8 mouse cellular contexts compared by ENCODE assay signal in genomic region chr2:145588009-145588737, GRCm38 (mm10).
DNase-seq lines count a peak whose midpoint lies in the region; ATAC-seq and TF ChIP-seq lines count a peak whose summit lies in the region.

No protein-coding gene starts in this region.

- H3K9me3 ChIP-seq in heart, embryonic 11.5 days (replicated peaks; ENCODE audit: control insufficient read depth, low read length): no peaks in the 10 kb centered on the region
- no peaks in the 10 kb centered on the region for H3K9me3 ChIP-seq in hindbrain, embryonic 14.5 days (ENCODE audit: control insufficient read depth, low read length)

- H3K27me3 ChIP-seq in heart, adult 2 months (ENCODE audit: control insufficient read depth, insufficient read depth, low read length): no peaks in the 10 kb centered on the region
- H3K27me3 ChIP-seq in heart, embryonic 11.5 days (ENCODE audit: control insufficient read depth, insufficient read depth, low read length): no peaks in the 10 kb centered on the region
- no peaks in the 10 kb centered on the region for H3K27me3 ChIP-seq in hindbrain, embryonic 14.5 days (ENCODE audit: control insufficient read depth, insufficient read depth, low read length)

- peak; percentile 96 for TF ChIP-seq CTCF in heart, adult 2 months (IDR thresholded peaks at IDR 0.05)

- ATAC-seq in heart, embryonic 11.5 days (replicated peaks; ENCODE audit: insufficient number of reproducible peaks, low FRiP score, low TSS enrichment): no peak
- peak; percentile 90 for ATAC-seq in hindbrain, embryonic 14.5 days (ENCODE audit: low FRiP score)

- DNase-seq in heart, adult 2 months: peak; percentile 19 to 36
- peak; percentile 47 for DNase-seq in brain, embryonic 18.5 days (ENCODE audit: low read depth, low spot score)
- DNase-seq in fibroblast of lung, adult 2 months (ENCODE audit: low read depth): peak; percentile 27
- DNase-seq in hindbrain, embryonic 14.5 days (ENCODE audit: low spot score): peak; percentile 80
- DNase-seq in layer of hippocampus, postnatal 25 days (ENCODE audit: extremely low spot score in 1 of 2, low spot score in 1 of 2): peak; percentile 36 to 48
- DNase-seq in right cerebral cortex, postnatal 4 days: peak; percentile 50

- TF ChIP-seq POLR2A in heart, adult 2 months (IDR thresholded peaks at IDR 0.05; ENCODE audit: insufficient read depth, low read depth, low read length): no peak

- no peak overlapping the region for H3K9ac ChIP-seq in heart, adult 2 months (ENCODE audit: low read depth, low read length)
- H3K9ac ChIP-seq in heart, embryonic 11.5 days (ENCODE audit: low read depth, low read length): no peak overlapping the region
- H3K9ac ChIP-seq in hindbrain, embryonic 14.5 days: no peak overlapping the region

- H3K4me2 ChIP-seq in heart, embryonic 11.5 days: no peak overlapping the region
- H3K4me2 ChIP-seq in hindbrain, embryonic 14.5 days (replicated peaks): no peak overlapping the region

- H3K79me2 ChIP-seq in heart, adult 2 months (replicated peaks; ENCODE audit: control insufficient read depth, insufficient read depth, low read length): no peaks in the 10 kb centered on the region
- no peaks in the 10 kb centered on the region for H3K79me2 ChIP-seq in macrophage (ENCODE audit: inconsistent target)

- no peak overlapping the region for H3K4me3 ChIP-seq in heart, adult 2 months
- H3K4me3 ChIP-seq in heart, embryonic 11.5 days (ENCODE audit: low read depth, low read length): no peak overlapping the region
- H3K4me3 ChIP-seq in hindbrain, embryonic 14.5 days (replicated peaks; ENCODE audit: low read length): no peak overlapping the region
- H3K4me3 ChIP-seq in macrophage (ENCODE audit: inconsistent target): no peak overlapping the region

- H3K36me3 ChIP-seq in heart, adult 2 months (ENCODE audit: control insufficient read depth, insufficient read depth, low read length): no peaks in the 10 kb centered on the region
- H3K36me3 ChIP-seq in heart, embryonic 11.5 days (ENCODE audit: control insufficient read depth, insufficient read depth, low read length): no peaks in the 10 kb centered on the region
- no peaks in the 10 kb centered on the region for H3K36me3 ChIP-seq in hindbrain, embryonic 14.5 days (replicated peaks; ENCODE audit: control insufficient read depth, insufficient read depth)
- H3K36me3 ChIP-seq in macrophage (ENCODE audit: inconsistent target): no peaks in the 10 kb centered on the region

- no peak overlapping the region for H3K27ac ChIP-seq in heart, adult 2 months
- H3K27ac ChIP-seq in heart, embryonic 11.5 days (ENCODE audit: low read depth, low read length): no peak overlapping the region
- H3K27ac ChIP-seq in hindbrain, embryonic 14.5 days: no peak overlapping the region
- H3K27ac ChIP-seq in macrophage: peak overlapping the region; percentile 39; the same call in 1 of the 2 replicates

- 61% methylated on average over 8 of the region's 8 CpGs for WGBS in heart, adult 2 months
- WGBS in heart, embryonic 11.5 days (ENCODE audit: insufficient replicate concordance): 62% methylated on average over 8 of the region's 8 CpGs
- WGBS in hindbrain, embryonic 14.5 days: 74% methylated on average over 8 of the region's 8 CpGs
- WGBS in macrophage (ENCODE audit: missing documents): 64% methylated on average over 8 of the region's 8 CpGs

- H3K4me1 ChIP-seq in heart, adult 2 months (ENCODE audit: control insufficient read depth, insufficient read depth, low read length): no peaks in the 10 kb centered on the region
- H3K4me1 ChIP-seq in heart, embryonic 11.5 days (ENCODE audit: control insufficient read depth, insufficient read depth, low read length): no peaks in the 10 kb centered on the region
- H3K4me1 ChIP-seq in hindbrain, embryonic 14.5 days (replicated peaks; ENCODE audit: control insufficient read depth, insufficient read depth, low read length): no peaks in the 10 kb centered on the region

- no peak for TF ChIP-seq EP300 in heart, adult 2 months (IDR thresholded peaks at IDR 0.05; ENCODE audit: insufficient read depth, low read depth, low read length)

- intact Hi-C loops in heart, adult 2 months (cut with DNase I): loop anchor here (1.0 to 10.0 kb wide), 5 partner anchors 31 to 951 kb away; no protein-coding TSS in a partner anchor

Comparison
In these comparisons a context has a peak if more than half of its experiments do, and no peak if none do; other contexts are left out.
1. DNase-seq: peak in every context shown above with its lines; median percentile 80 in hindbrain, embryonic 14.5 days; 50 in right cerebral cortex, postnatal 4 days; 47 in brain, embryonic 18.5 days; 42 in layer of hippocampus, postnatal 25 days; 28 in heart, adult 2 months; 27 in fibroblast of lung, adult 2 months.